Mouse (Mus musculus) E14TG2a.4 (cell line): ENCODE results near the gene Disc1.

Experiments
- CTCF ChIP-seq: conservative IDR thresholded peaks from 2 replicates; pipeline ENCODE4 v1.5.1; 2014; ENCODE audit warnings: low read length
- POU5F1 ChIP-seq: IDR thresholded peaks from 2 replicates; pipeline ENCODE4 v1.6.1; 2014; ENCODE audit warnings: low read length, borderline replicate concordance

GRCm38 (mm10) chr8:125133685-125134114, 79.7 kb downstream of the Disc1 start:
- no peak for TF ChIP-seq CTCF
- TF ChIP-seq POU5F1, result no peak
